Mouse (Mus musculus) embryo, embryonic 10 days (tissue): ENCODE results near the gene Ndufa6.
A peak's percentile ranks its signal among the peaks of the same experiment; 100 is the strongest.

Source experiments
- DNase-seq: peaks from one replicate; pipeline ENCODE4 v3.0.0-alpha.2; 2015; ENCODE audit warnings: low spot score

Gene Ndufa6

DNA sequence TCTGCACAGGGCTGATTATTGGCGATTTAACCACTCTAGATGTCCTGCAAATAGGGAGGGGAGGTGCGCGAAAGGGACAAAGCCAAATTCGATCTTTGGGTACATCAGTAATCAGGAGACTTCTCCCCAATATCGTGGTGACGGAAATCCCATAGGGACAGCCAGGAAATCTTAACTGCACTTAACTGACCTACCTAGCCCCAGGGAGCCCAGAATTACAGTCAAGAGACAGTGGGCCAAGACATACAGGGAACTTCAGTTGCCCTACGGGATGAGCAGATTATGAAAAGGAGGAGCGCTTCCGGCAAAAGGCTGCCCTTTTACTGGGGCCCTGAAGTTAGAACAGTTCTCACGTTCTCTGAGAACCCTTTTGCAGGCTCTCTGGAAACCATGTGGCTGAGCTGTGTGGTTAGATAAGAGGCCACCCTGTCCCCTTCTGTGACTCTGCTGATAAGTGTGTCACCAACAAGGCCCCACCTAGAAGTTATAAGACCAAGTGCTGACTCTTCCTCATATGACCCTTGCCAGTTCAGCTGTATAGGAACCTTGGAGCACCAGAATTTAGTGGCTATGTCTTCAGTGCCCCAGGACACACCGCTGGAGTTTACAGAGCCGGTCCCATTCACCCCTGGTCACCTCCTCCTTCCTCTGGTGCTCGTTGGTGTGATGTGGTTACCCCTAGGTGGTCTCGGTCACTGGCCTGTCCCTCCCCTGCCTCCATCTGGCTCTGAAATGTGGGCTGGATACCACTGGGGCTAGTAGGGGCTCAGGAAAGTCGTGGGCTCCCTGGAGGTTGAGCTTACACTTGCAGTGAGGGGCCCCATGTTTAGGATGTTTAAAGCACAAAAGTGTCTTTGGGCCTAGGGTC lies 12.2 kb downstream of the Ndufa6 start:
- DNase-seq: no peak

DNA sequence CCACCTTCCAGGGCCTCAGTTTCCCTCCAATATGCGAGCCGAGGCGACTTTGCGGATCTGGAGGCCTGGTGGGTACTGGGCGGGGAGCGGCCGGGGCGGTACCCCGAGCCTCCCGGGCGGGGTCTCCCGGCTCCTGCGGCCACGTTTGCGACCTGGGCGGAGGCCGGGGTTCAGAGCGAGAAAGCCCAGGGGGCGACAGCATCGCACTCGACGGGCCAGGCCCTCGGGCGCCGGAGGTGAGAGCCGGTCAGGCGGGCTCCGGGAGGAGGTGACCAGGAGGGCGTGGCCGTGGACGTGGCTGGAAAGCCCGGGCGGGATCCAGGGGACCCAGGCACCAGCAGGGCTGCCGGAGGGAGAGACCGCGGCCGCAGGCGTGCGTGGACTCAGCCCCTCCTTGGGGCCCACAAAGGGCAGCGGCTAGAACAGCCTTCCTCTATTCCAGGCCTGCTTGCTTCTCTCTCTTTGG lies 13.1 kb downstream of the Ndufa6 start:
- peak; percentile 35 for DNase-seq

DNA sequence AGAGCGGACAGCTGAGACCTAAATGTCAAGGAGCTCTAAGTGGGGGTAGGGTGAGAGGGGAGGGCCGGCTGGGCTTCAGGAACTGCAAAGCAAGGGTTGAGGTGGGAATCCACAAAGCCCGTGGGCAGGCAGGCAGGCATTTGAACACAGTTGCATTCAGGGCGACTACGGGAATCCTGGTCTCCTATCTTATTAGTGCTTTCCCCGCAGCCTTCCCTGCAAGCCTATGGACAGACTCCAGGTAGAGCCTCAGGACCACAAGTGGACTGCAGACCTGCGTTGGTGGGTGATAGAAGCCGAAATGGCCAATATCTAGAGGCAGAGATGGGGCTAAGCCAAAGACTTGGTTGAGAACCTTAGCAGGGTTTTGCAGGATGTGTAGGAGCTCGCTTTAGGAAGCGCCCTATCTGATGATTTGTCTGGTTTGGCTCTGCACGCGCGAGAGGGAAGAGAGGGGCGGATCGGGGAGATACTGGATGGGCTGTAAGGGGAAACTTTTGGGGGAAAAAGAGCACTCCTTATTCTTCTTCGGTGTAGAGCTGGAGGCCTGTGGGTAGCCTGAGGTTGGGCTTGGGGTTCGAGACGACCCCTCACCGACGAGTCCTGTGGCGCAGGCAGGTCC lies 13.6 kb downstream of the Ndufa6 start:
- DNase-seq: no peak

DNA sequence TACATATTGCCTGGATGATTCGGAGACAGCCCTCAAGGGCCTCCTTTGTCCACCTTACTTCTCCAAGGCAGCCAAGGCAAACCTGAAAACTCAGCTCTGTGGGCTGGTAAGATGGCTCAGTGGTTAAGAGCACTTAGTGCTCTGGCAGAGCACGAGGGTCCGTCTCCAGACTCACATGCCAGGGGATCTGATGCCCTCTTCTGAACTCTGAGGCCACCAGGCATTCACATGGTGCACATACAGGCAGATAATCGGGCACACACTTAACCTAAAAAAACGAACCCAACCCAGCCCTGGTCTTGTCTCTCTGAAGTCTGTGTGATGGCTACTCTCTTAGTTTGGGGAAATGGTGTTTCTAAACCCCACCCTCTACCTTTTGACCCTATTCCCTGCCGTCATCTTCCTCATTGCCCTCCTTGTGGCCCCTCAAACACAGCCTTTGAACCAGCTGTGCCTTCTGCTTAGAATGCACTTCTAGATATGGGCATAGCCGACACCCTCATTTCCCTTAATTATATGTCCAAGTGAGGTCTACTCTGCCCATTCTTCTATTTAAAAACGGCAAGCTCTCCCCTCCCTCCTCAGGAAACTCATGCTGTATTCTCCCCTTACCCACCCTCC lies 14.4 kb downstream of the Ndufa6 start:
- no peak for DNase-seq

DNA sequence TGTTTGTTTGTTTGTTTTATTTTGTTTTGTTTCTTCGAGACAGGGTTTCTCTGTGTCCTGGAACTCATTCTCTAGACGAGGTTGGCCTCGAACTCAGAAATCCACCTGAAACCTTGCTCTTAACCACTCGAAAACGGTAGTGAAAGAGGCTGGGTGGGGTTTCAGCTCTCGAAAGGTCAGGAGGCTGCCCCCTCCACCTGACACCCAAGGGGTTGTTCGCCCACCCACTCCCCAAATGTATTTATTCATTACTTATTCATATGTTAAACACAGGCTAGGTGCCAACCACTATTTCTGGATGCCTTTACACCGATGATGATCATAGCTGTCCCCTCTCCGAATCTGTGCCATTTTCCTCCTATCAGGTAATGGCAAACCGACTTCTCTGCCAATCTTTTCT lies 15.0 kb downstream of the Ndufa6 start:
- DNase-seq: no peak

DNA sequence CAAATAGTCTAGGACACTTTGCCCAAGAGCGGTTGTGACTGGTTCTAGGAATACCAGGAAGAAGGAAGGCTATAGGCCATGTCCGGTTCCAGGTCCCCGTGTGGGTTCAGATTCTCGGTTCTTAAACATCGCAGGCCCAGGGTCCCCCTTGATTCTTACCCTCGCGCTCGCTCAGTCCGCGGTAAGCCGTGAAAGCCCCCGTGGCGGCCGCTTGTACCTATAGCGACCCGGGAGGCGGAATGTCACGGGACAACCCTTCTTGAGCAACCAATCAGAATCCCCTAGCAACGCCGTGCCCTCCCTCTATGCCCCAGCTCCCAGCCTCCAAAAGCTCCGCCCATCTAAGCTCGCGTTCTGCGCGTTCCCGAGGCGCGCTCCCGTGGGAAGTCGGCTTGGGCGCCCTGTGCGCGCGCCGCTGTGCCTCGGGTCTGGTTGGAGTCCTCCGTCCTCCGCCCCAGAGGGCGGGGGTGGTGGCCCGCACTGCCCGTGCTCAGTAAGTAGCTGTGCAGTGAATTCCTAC lies 15.5 kb downstream of the Ndufa6 start, which contains the start of the genes Naga, Pheta2 and Smdt1:
TSS of gene Naga (minus strand) at position 333 of the 520 bp plus-strand sequence.
TSS of gene Pheta2 (plus strand) at position 350 of the 520 bp plus-strand sequence.
TSS of gene Smdt1 (plus strand) at position 367 of the 520 bp plus-strand sequence.
- DNase-seq: peak; percentile 99

DNA sequence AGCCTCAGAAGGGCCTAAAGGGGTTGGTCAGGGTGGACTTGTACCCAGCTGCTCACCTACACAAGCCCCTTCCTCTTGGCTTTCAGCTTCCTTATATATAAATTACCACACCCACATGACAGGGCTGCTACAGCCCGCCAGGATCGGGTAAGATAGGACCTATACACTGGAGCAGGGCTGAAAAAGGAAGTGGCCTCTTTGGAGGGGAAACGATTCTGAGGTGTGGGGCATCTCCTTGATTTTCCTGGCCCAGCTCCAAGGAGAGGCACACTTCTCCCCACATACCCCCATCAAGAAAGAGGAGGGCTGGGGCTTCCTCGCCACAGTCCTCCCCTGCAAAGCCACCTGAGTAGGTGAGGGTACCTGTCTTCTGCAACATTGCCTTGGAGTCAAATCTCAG lies 16.2 kb downstream of the Ndufa6 start:
- no peak for DNase-seq

DNA sequence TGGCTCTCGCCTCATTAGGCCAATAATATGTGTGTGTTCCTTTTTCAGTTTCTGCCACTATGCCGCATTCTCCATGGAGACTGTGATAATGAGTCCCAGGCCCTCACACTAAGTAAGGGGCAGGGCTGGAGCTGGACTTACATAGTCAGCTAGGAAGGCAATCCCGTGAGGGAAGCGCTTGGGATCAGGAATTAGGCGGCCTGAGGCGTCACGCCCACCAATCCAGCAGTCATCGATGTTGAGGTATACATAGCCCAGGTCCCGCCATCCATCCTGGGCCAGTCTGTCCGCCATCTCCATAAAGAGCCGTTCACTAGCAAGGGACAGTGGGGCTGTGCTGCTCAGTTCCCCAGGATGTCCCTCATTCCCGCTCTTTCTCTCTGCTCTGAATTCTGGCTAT lies 17.5 kb downstream of the Ndufa6 start:
- peak; percentile 16 for DNase-seq

DNA sequence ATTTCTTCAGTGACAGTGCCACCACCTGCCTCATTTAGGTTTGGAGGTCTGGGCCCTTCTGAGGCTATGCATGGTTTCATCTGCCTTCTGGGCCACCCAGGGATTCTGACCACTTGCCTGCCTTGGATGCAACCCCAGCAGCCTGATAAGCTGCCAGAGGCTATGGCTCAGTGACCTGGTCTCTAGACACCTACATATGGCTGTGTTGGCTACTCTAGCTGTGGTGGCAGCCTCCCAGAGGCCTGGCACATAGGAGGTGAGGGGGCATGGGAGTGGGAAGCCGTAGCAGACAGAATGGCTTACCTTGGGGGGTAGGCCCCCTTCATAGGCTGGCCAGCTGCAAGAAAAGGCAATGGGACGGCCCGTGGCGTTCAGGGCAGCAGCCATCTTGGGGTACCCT lies 18.9 kb downstream of the Ndufa6 start:
- no peak for DNase-seq

DNA sequence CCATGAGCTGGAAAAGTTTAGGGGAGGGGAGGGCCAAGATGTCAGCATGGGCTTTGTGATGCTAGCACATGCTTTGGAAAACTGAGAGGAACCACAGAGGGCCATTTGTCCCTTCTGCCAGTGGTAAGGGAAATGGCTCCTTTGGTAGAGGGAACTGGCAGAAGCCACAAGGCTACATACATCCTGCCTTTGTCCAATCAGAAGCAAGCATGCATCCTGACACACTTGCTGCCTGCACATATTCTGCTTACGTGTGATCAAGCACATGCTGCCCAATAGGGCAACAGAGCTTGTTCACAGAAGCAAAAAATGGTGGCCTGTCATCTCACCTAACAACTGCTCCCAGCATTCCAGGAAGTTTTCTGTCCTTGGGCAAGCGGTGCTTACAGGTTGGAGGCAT lies 28.7 kb downstream of the Ndufa6 start:
- no peak for DNase-seq

DNA sequence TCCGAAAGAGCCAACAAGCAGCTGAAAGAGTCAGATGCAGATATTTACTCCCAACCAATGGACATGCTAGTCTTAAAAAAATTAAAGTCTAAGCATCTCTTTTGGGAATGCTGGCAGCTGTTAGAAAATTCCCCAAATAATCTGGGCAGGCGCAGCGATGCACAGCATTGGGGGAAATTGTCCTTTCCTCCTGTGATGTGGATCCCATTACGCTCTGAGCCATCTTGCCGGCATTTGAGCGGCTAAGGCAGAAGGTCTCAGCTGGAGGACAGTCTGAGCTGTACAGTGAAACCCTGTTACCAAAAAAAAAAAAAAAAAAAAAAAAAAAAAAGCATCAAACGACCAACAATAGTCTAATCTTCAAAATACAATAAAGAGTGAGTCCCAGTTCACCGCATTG lies 31.9 kb downstream of the Ndufa6 start:
- no peak for DNase-seq

DNA sequence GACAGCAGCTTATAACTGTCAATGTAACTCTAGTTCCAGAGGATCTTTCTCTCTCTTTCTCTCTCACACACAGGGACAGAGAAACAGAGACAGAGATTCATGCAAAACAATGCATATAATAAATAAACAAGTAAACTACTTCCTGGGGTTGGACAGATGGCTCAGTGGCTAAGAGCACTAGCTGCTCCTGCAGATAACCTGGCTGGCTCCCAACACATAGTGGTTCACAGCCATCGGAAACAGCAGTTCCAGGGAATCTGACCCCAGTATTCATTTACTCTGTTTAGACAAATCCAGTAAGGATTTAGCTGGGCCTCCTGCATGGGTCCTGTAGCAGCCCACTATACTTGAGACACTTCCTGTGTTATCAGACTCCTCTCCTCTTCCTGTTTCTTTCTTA lies 34.5 kb downstream of the Ndufa6 start:
- DNase-seq: no peak

DNA sequence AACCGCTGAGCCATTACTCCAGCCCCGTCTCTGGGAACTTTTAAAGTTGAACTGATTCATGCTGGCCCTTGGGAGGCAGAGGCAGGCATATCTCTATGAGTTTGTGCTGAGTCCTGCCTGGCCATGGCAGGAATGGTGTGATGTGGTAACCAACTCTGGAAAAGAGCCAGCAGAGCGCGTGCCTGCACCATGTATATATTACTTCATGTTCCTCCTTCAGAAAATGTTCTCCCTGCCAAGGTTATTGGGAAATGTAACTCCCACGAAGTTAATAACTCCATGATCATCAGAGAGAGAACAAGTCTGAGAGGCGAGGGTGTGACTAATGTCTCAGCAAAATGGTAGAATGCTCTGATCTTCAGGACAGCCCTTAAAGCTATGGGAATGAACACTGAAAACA lies 36.3 kb downstream of the Ndufa6 start:
- DNase-seq: no peak

DNA sequence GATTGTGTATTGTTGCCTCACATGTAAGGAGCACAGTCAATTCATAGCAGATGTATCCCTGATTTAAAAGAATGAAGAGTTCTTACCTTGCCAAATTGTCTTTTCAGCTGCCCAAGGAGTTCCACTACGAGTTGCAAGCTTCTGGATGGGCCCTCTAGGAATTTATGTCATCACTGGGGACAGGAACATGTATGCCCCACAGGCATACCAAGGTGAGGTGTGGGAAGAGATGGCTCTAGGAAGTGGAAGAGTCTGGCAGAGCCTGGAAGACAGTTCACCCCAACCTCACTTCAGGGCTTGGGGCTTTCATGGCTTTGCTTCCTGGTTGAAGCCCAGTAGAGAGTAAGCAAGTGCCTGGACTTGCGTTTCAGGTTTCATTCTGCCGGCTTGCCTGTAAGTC lies 45.7 kb downstream of the Ndufa6 start:
- no peak for DNase-seq

DNA sequence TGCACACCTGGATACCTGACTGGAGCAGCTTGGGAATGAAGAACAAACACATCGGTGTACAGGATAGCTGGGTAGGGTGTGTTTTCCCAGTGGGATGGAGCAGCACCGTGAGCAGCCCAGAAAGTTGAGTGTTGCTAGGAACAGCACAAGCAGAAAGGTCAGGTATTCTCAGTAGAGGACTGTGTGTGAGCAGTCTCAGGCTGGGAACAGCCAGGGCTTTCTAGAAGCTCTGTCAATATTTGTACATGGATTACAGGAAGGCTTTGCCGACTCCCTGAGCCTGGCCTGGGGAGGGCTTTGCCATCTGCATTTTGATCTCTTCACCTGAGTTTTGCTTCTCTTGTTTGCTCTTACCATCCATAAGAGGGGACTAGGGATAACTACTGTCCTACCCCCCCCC lies 47.0 kb downstream of the Ndufa6 start:
- DNase-seq: no peak
